9 mouse cellular contexts compared by ENCODE assay signal in genomic region chr10:116330961-116331510, GRCm38 (mm10). TPM values are rescaled to one million over a fixed set of nuclear protein-coding genes. Genes with fewer than 3 reads are reported as not detected.
DNase-seq lines count a peak whose midpoint lies in the region; ATAC-seq and TF ChIP-seq lines count a peak whose summit lies in the region.
"Had no signal": no experiment of that assay in that cellular context is flagged by ENCODE, and none has a peak within 500 bp of the region (broad histone marks: within the 10 kb centered on the region; RNA-seq: fewer than 3 reads in every experiment).

No protein-coding gene starts in this region.

- 0 out of 2 replicates have a peak overlapping the region, but pooled peaks have one; percentile 1 for H3K4me3 ChIP-seq in kidney, postnatal 0 days (replicated peaks; ENCODE audit: low read depth, low read length)
- H3K4me3 ChIP-seq in embryonic facial prominence, embryonic 10.5 days = peak overlapping the region; percentile 47
- peak overlapping the region; percentile 34 for H3K4me3 ChIP-seq in intestine, postnatal 0 days (ENCODE audit: low read depth, low read length)
- H3K4me3 ChIP-seq in neural tube, embryonic 15.5 days (replicated peaks) = peak overlapping the region; percentile 12; the same call in 1 of the 2 replicates

- H3K27me3 ChIP-seq in kidney, postnatal 0 days (ENCODE audit: insufficient read depth, low read length) = no peaks in the 10 kb centered on the region
- no peaks in the 10 kb centered on the region for H3K27me3 ChIP-seq in embryonic facial prominence, embryonic 10.5 days (replicated peaks; ENCODE audit: low read depth, poor library complexity, severe bottlenecking)
- no peaks in the 10 kb centered on the region for H3K27me3 ChIP-seq in intestine, postnatal 0 days (replicated peaks; ENCODE audit: control insufficient read depth, insufficient read depth, low read length)
- no peaks in the 10 kb centered on the region for H3K27me3 ChIP-seq in neural tube, embryonic 15.5 days (replicated peaks)

- TF ChIP-seq CTCF in kidney, postnatal 0 days (IDR thresholded peaks at IDR 0.05; ENCODE audit: low read depth) = no peak
- no peak for TF ChIP-seq CTCF in intestine, postnatal 0 days (IDR thresholded peaks at IDR 0.05; ENCODE audit: low read depth)

- WGBS in kidney, postnatal 0 days = 27% methylated on average over 23 of the region's 23 CpGs
- 17% methylated on average over 23 of the region's 23 CpGs for WGBS in embryonic facial prominence, embryonic 10.5 days
- WGBS in intestine, postnatal 0 days = 22% methylated on average over 23 of the region's 23 CpGs
- WGBS in neural tube, embryonic 15.5 days = 33% methylated on average over 23 of the region's 23 CpGs

- H3K9ac ChIP-seq in kidney, postnatal 0 days (ENCODE audit: low read depth, low read length) = no peak overlapping the region
- H3K9ac ChIP-seq in intestine, postnatal 0 days (ENCODE audit: low read depth, low read length) = 0 out of 2 replicates have a peak overlapping the region, but pooled peaks have one; percentile 11
- no peak overlapping the region for H3K9ac ChIP-seq in neural tube, embryonic 15.5 days (replicated peaks)

- no peaks in the 10 kb centered on the region for H3K4me1 ChIP-seq in kidney, postnatal 0 days (replicated peaks; ENCODE audit: insufficient read depth, low read length)
- peaks cover 7% of the 10 kb centered on the region for H3K4me1 ChIP-seq in embryonic facial prominence, embryonic 10.5 days
- H3K4me1 ChIP-seq in intestine, postnatal 0 days (replicated peaks; ENCODE audit: control insufficient read depth, insufficient read depth, low read length) = no peaks in the 10 kb centered on the region
- peaks cover 8% of the 10 kb centered on the region for H3K4me1 ChIP-seq in neural tube, embryonic 15.5 days

- no peak overlapping the region for H3K27ac ChIP-seq in kidney, postnatal 0 days
- H3K27ac ChIP-seq in embryonic facial prominence, embryonic 10.5 days (replicated peaks) = no peak overlapping the region
- no peak overlapping the region for H3K27ac ChIP-seq in intestine, postnatal 0 days (ENCODE audit: low read depth, low read length)
- no peak overlapping the region for H3K27ac ChIP-seq in neural tube, embryonic 15.5 days (replicated peaks)

- H3K4me2 ChIP-seq in kidney, postnatal 0 days (ENCODE audit: low read length) = peak overlapping the region; percentile 41
- peak overlapping the region; percentile 69 for H3K4me2 ChIP-seq in intestine, postnatal 0 days (replicated peaks; ENCODE audit: low read depth)
- H3K4me2 ChIP-seq in neural tube, embryonic 15.5 days = peak overlapping the region; percentile 51

- no peak for DNase-seq in kidney, postnatal 0 days (ENCODE audit: low spot score)
- DNase-seq in kidney, postnatal 36 days = no peak
- peak; percentile 24 for DNase-seq in embryonic facial prominence, embryonic 10.5 days (ENCODE audit: low spot score)
- DNase-seq in gastrocnemius, adult 18-20 months (ENCODE audit: low spot score) = no peak
- DNase-seq in layer of hippocampus, adult 8-10 months (ENCODE audit: low spot score in 2 of 2) = no peak

- H3K9me3 ChIP-seq in kidney, postnatal 0 days (replicated peaks; ENCODE audit: low read length) = no peaks in the 10 kb centered on the region
- no peaks in the 10 kb centered on the region for H3K9me3 ChIP-seq in embryonic facial prominence, embryonic 10.5 days
- no peaks in the 10 kb centered on the region for H3K9me3 ChIP-seq in intestine, postnatal 0 days (ENCODE audit: control insufficient read depth)
- no peaks in the 10 kb centered on the region for H3K9me3 ChIP-seq in neural tube, embryonic 15.5 days (replicated peaks)

- no peak for ATAC-seq in kidney, postnatal 0 days (replicated peaks; ENCODE audit: low FRiP score, low read depth)
- ATAC-seq in intestine, postnatal 0 days = no peak
- no peak for ATAC-seq in neural tube, embryonic 15.5 days (ENCODE audit: low FRiP score)
- no peak for ATAC-seq in granulocyte monocyte progenitor cell, adult 5-6 weeks (replicated peaks; ENCODE audit: poor library complexity, severe bottlenecking)

- no peaks in the 10 kb centered on the region for H3K36me3 ChIP-seq in kidney, postnatal 0 days (ENCODE audit: insufficient read depth, low read length)
- no peaks in the 10 kb centered on the region for H3K36me3 ChIP-seq in embryonic facial prominence, embryonic 10.5 days (replicated peaks)
- no peaks in the 10 kb centered on the region for H3K36me3 ChIP-seq in intestine, postnatal 0 days (ENCODE audit: control insufficient read depth, insufficient read depth)
- H3K36me3 ChIP-seq in neural tube, embryonic 15.5 days = no peaks in the 10 kb centered on the region

RNA-seq across cellular contexts. Expression of gene Ptprb, which starts 55.7 kb away (rescaled TPM):
- polyA plus RNA-seq in kidney, postnatal 0 days (2015; fragmentation: Nextera tagmentation; extraction: Ambion mirVana) = 5.5 and 6.4 TPM in 2 replicates
- polyA plus RNA-seq in embryonic facial prominence, embryonic 10.5 days (2016; fragmentation: Nextera tagmentation; extraction: Ambion mirVana) = 1.9 and 2.0 TPM in 2 replicates
- 3.2 and 3.7 TPM in 2 replicates for polyA plus RNA-seq in intestine, postnatal 0 days (2015; fragmentation: Nextera tagmentation; extraction: Ambion mirVana)
- 3.1 and 3.5 TPM in 2 replicates for polyA plus RNA-seq in neural tube, embryonic 15.5 days (2015; fragmentation: Nextera tagmentation; extraction: Ambion mirVana)
- total RNA-seq in granulocyte monocyte progenitor cell, adult 5-6 weeks (2014; fragmentation: Nextera tagmentation) = not detected in 2 replicates
- total RNA-seq in granulocyte monocyte progenitor cell, adult 5-6 weeks (2017) = not detected in 2 replicates
- 10 to 100 TPM; 21.1 to 24.0 TPM for total RNA-seq in gastrocnemius, adult 18-20 months (2021)
- total RNA-seq in layer of hippocampus, adult 8-10 months (2022) = 10 to 100 TPM; 17.3 to 18.3 (median 17.9) TPM
- total RNA-seq: hematopoietic stem cell, adult 5-6 weeks had no signal
